Mouse (Mus musculus) testis, adult 2 months (tissue): ENCODE measurements around the gene Asic2. TPM values are rescaled to one million over a fixed set of nuclear protein-coding genes. Genes with fewer than 3 reads are reported as not detected.

Experiments
- H3K27ac ChIP-seq: fragments of 200-500 bp; 2 replicates; pipeline ENCODE4 v1.5.1; 2012; ENCODE audit warnings: low read depth, low read length; ENCODE audit not compliant: control insufficient read depth, insufficient read depth
- H3K27me3 ChIP-seq: fragments of 200-500 bp; 2 replicates; pipeline ENCODE4 v1.6.1; 2012; ENCODE audit warnings: mild to moderate bottlenecking, low read length, moderate library complexity; ENCODE audit not compliant: control insufficient read depth, insufficient read depth
- H3K36me3 ChIP-seq: fragments of 200-500 bp; 2 replicates; pipeline ENCODE4 v1.6.1; 2012; ENCODE audit warnings: mild to moderate bottlenecking, low read length; ENCODE audit not compliant: control insufficient read depth, insufficient read depth
- H3K4me1 ChIP-seq: fragments of 200-500 bp; 2 replicates; pipeline ENCODE4 v1.6.1; 2012; ENCODE audit warnings: low read length; ENCODE audit not compliant: control insufficient read depth, insufficient read depth
- H3K4me3 ChIP-seq: fragments of 200-500 bp; 2 replicates; pipeline ENCODE4 v1.5.1; 2012; ENCODE audit warnings: low read depth, mild to moderate bottlenecking, low read length, moderate library complexity, mixed read lengths; ENCODE audit not compliant: control insufficient read depth
- CTCF ChIP-seq: fragments of 200-500 bp; IDR thresholded peaks from 2 replicates; pipeline ENCODE4 v1.5.1; 2012; ENCODE audit warnings: low read depth, mild to moderate bottlenecking, inconsistent platforms, low read length, moderate library complexity; ENCODE audit not compliant: control insufficient read depth, insufficient read depth, insufficient replicate concordance
- POLR2A ChIP-seq: fragments of 200-500 bp; IDR thresholded peaks from 2 replicates; pipeline ENCODE4 v1.6.1; 2012; ENCODE audit warnings: low read depth, mild to moderate bottlenecking, inconsistent platforms, low read length, moderate library complexity; ENCODE audit not compliant: control insufficient read depth
- polyA plus RNA-seq: library from polyadenylated mRNA; depleted of rRNA; stranded (reverse); fragments of >200 nt; gene quantifications from 2 replicates; pipeline ENCODE4 v1.2.3, GENCODE M21; 2012

Gene Asic2
- polyA plus RNA-seq, 1 experiment = 0.41 TPM

DNA sequence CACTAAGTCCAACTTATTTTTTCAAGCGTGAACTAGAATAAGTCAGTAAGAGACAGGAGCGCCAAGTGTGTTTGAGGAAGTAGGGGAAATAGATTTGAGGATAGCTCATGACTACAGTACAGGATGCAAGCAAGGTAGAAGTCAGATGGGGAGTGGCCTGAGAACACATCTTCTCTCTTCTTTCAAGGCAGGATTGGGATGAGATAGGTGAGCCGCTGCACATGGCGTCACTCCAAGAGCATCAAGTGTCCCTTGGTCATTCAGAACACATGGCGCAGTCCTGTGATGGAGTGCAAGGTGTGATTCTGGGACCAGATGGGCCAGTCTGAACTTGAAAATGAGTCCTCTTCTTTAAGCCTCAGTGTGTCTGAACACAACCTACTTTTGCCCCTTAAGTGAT, 366.5 kb downstream of the Asic2 start:
- Histone ChIP-seq H3K4me1 (no peaks in the 10 kb centered on the region), H3K27ac (no peak overlapping the region), H3K4me3 (no peak overlapping the region), H3K27me3 (no peaks in the 10 kb centered on the region), H3K36me3 (no peaks in the 10 kb centered on the region)
- TF ChIP-seq POLR2A (no peak), CTCF (no peak)

- Histone ChIP-seq H3K36me3 (no peaks in the 10 kb centered on the region), H3K4me3 (no peak overlapping the region), H3K27ac (no peak overlapping the region), H3K27me3 (no peaks in the 10 kb centered on the region), H3K4me1 (no peaks in the 10 kb centered on the region)
- TF ChIP-seq POLR2A (no peak), CTCF (no peak)
Observed at GRCm38 (mm10) chr11:81597601-81598000, 370.7 kb downstream of the Asic2 start.

- Histone ChIP-seq H3K4me1 (no peaks in the 10 kb centered on the region), H3K27me3 (no peaks in the 10 kb centered on the region), H3K27ac (no peak overlapping the region), H3K36me3 (no peaks in the 10 kb centered on the region), H3K4me3 (no peak overlapping the region)
- TF ChIP-seq CTCF (no peak), POLR2A (no peak)
Observed at GRCm38 (mm10) chr11:81595235-81595634, 373.0 kb downstream of the Asic2 start.

DNA sequence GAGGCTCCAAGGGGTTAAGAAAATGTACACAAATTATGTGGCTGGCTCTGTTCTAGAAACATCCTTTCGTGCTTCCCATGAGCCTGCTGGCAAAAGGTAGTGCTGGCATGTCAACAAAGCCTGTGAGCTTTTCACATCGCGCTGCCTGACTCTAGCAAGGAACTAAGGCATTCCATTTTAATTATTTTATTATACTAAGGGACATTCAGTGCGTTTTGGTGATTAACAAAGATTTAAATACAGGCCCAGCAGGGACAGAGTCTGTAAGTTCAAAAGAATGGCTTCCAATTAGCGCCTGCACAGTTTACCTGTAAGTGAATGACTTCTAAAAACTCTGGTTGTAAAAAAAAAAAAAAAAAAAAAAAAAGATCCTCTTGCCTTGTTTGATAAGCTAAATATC, 375.5 kb downstream of the Asic2 start:
- no peaks in the 10 kb centered on the region for H3K36me3 ChIP-seq
- TF ChIP-seq CTCF = no peak
- TF ChIP-seq POLR2A = no peak
- H3K27ac ChIP-seq = no peak overlapping the region

GRCm38 (mm10) chr11:81590911-81591310, 377.3 kb downstream of the Asic2 start:
- no peak overlapping the region for H3K4me3 ChIP-seq

More for the DNA sequence above, 375.5 kb downstream of the Asic2 start:
- Histone ChIP-seq H3K4me3 (no peak overlapping the region), H3K4me1 (peaks cover 4% of the 10 kb centered on the region), H3K27me3 (no peaks in the 10 kb centered on the region)

DNA sequence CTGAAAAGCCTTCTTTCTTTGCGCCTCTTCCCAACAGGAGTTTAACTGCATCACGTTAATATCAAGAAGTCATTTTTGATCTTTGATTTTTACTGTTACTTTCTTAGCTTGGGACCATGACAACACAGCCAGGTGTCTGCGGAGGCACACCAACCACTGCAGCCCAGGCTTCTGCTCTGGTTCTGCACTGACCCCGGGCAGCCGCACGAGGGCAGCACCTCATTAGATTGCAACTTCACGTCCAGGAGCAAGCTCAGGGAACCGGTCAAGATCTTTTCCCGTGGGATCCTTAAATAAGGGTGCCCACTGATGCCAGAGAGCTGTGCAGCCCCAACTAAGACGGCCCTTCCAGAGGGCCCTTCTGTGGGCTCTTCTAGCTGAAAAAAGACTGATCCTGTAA, 379.6 kb downstream of the Asic2 start:
- no peaks in the 10 kb centered on the region for H3K27me3 ChIP-seq
- H3K36me3 ChIP-seq = no peaks in the 10 kb centered on the region
- no peak overlapping the region for H3K4me3 ChIP-seq
- no peak overlapping the region for H3K27ac ChIP-seq
- H3K4me1 ChIP-seq = peaks cover 5% of the 10 kb centered on the region
- TF ChIP-seq POLR2A (no peak), CTCF (peak; percentile 87; the same call in 1 of the 2 replicates)

More at GRCm38 (mm10) chr11:81590911-81591310, 377.3 kb downstream of the Asic2 start:
- TF ChIP-seq POLR2A (no peak), CTCF (no peak)
- H3K4me1 ChIP-seq = peaks cover 5% of the 10 kb centered on the region
- no peaks in the 10 kb centered on the region for H3K27me3 ChIP-seq
- H3K36me3 ChIP-seq = no peaks in the 10 kb centered on the region
- no peak overlapping the region for H3K27ac ChIP-seq

DNA sequence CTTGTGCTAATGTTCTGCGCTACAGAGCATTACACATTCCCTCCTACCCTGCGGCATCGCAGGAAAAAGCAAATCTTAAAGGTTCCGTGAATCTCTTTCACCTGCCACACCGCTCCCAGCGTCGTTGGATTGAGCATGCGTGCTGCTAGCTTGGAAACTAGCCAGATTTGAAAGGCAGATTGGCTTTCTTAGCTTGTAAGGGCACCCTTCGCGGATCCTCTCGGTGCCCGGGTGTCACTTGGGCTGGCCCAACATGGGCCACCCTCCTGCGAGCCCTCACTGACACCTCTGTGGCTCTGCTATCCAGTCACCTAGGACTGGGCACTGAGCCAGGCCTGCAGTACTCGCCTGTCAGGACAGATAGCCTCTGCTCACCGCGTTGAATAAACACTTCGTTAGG, 380.3 kb downstream of the Asic2 start:
- no peak for TF ChIP-seq POLR2A
- H3K4me1 ChIP-seq = peaks cover 5% of the 10 kb centered on the region
- H3K27me3 ChIP-seq = no peaks in the 10 kb centered on the region
- no peaks in the 10 kb centered on the region for H3K36me3 ChIP-seq
- H3K4me3 ChIP-seq = no peak overlapping the region; the same call in 1 of the 2 replicates
- H3K27ac ChIP-seq = no peak overlapping the region

DNA sequence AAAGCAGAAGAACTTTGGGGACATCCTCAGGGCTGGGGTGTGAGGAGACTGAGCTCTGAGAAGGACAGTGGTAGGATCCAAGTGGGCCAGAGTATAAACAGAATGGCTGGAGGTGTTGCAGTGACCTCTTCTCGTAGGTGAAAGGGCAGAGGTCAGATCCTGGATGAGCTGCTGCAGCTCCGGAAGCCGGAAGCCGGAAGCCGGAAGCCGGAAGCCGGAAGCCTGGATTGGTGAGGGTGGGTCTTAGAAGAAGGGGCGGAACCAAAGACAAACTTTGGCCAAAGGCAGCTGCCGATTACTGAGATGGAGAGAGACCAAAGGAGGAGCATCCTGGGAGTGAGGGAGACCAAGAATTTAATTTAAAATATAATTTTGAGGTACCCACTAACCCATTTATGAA, 381.1 kb downstream of the Asic2 start:
- TF ChIP-seq POLR2A (no peak), CTCF (no peak)
- Histone ChIP-seq H3K27ac (no peak overlapping the region), H3K27me3 (no peaks in the 10 kb centered on the region), H3K36me3 (no peaks in the 10 kb centered on the region), H3K4me1 (peaks cover 5% of the 10 kb centered on the region), H3K4me3 (peak overlapping the region; percentile 37; the same call in 1 of the 2 replicates)
